Mouse (Mus musculus) intestine, embryonic 15.5 days (tissue): ENCODE data around the gene Pik3cg. TPM values are rescaled to one million over a fixed set of nuclear protein-coding genes. Genes with fewer than 3 reads are reported as not detected.
A peak's percentile ranks its signal among the peaks of the same experiment; 100 is the strongest.

Experiments
- ATAC-seq: fragments of 200-750 bp; cut with Nextera tagmentation; 2 replicates; pipeline ENCODE4 v1.8.0; 2017; ENCODE audit warnings: moderate TSS enrichment, moderate library complexity
- H3K27ac ChIP-seq: fragments of 300-500 bp; sonication (generic); 2 replicates; pipeline ENCODE4 v1.5.1; 2015; ENCODE audit warnings: mild to moderate bottlenecking, inconsistent platforms
- H3K27me3 ChIP-seq: fragments of 300-500 bp; sonication (generic); replicated peaks from 2 replicates; pipeline ENCODE4 v1.6.1; 2015; ENCODE audit warnings: inconsistent platforms
- H3K36me3 ChIP-seq: fragments of 300-500 bp; sonication (generic); 2 replicates; pipeline ENCODE4 v1.6.1; 2015; ENCODE audit warnings: inconsistent platforms
- H3K4me1 ChIP-seq: fragments of 300-500 bp; sonication (generic); replicated peaks from 2 replicates; pipeline ENCODE4 v1.6.1; 2015; ENCODE audit warnings: inconsistent platforms
- H3K4me2 ChIP-seq: fragments of 300-500 bp; sonication (generic); replicated peaks from 2 replicates; pipeline ENCODE4 v1.6.1; 2015; ENCODE audit warnings: mild to moderate bottlenecking, inconsistent platforms
- H3K4me3 ChIP-seq: fragments of 300-500 bp; sonication (generic); replicated peaks from 2 replicates; pipeline ENCODE4 v1.5.1; 2015; ENCODE audit warnings: inconsistent platforms
- H3K9ac ChIP-seq: fragments of 300-500 bp; sonication (generic); 2 replicates; pipeline ENCODE4 v1.6.1; 2015; ENCODE audit warnings: inconsistent platforms
- H3K9me3 ChIP-seq: fragments of 300-500 bp; sonication (generic); 2 replicates; pipeline ENCODE4 v1.6.1; 2016; ENCODE audit warnings: inconsistent platforms
- WGBS: fragments of 180-500 bp; shearing (Covaris S2); methylation state at CpG from one replicate; pipeline ENCODE4 v1.1.7; 2015; 5-methylcytosine and 5-hydroxymethylcytosine counted together
- polyA plus RNA-seq: library from polyadenylated mRNA; unstranded; fragments of >200 nt; fragmentation: Nextera tagmentation; extraction: Ambion mirVana; gene quantifications from 2 replicates; pipeline ENCODE4 v1.2.1, GENCODE M21; 2015

Pik3cg gene
- polyA plus RNA-seq, 1 experiment from 2014 or later = 2.3 TPM

GRCm38 (mm10) chr12:32169164-32169563, 39.3 kb downstream of the Pik3cg start:
- no peak for ATAC-seq
- H3K4me1 ChIP-seq = no peaks in the 10 kb centered on the region
- 22% methylated on average over 5 of the region's 5 CpGs for WGBS
- no peaks in the 10 kb centered on the region for H3K27me3 ChIP-seq
- H3K9me3 ChIP-seq = no peaks in the 10 kb centered on the region
- no peak overlapping the region for H3K9ac ChIP-seq
- no peaks in the 10 kb centered on the region for H3K36me3 ChIP-seq
- no peak overlapping the region for H3K27ac ChIP-seq
- H3K4me3 ChIP-seq = no peak overlapping the region
- H3K4me2 ChIP-seq = no peak overlapping the region

- Histone ChIP-seq H3K9me3 (no peaks in the 10 kb centered on the region), H3K4me2 (no peak overlapping the region), H3K36me3 (no peaks in the 10 kb centered on the region), H3K4me3 (no peak overlapping the region), H3K4me1 (no peaks in the 10 kb centered on the region), H3K27ac (no peak overlapping the region), H3K27me3 (no peaks in the 10 kb centered on the region), H3K9ac (no peak overlapping the region)
- 32% methylated on average over 3 of the region's 3 CpGs for WGBS
- ATAC-seq = no peak
Observed at GRCm38 (mm10) chr12:32168751-32169150, 39.7 kb downstream of the Pik3cg start.

- WGBS = 72% methylated on average over 2 of the region's 2 CpGs
- H3K27me3 ChIP-seq = no peaks in the 10 kb centered on the region
- H3K9me3 ChIP-seq = no peaks in the 10 kb centered on the region
- no peaks in the 10 kb centered on the region for H3K36me3 ChIP-seq
- ATAC-seq = no peak
- H3K4me2 ChIP-seq = no peak overlapping the region
- H3K4me1 ChIP-seq = no peaks in the 10 kb centered on the region
- no peak overlapping the region for H3K27ac ChIP-seq
- H3K4me3 ChIP-seq = no peak overlapping the region
- H3K9ac ChIP-seq = no peak overlapping the region
Observed at GRCm38 (mm10) chr12:32163706-32164105, 44.8 kb downstream of the Pik3cg start.

GRCm38 (mm10) chr12:32158757-32159156, 49.7 kb downstream of the Pik3cg start:
- Histone ChIP-seq H3K27ac (no peak overlapping the region), H3K4me1 (no peaks in the 10 kb centered on the region), H3K9me3 (no peaks in the 10 kb centered on the region), H3K4me2 (no peak overlapping the region), H3K36me3 (no peaks in the 10 kb centered on the region), H3K4me3 (no peak overlapping the region), H3K9ac (no peak overlapping the region), H3K27me3 (no peaks in the 10 kb centered on the region)
- 60% methylated on average over 5 of the region's 5 CpGs for WGBS
- no peak for ATAC-seq

GRCm38 (mm10) chr12:32146606-32147005, 61.9 kb downstream of the Pik3cg start:
- Histone ChIP-seq H3K4me3 (no peak overlapping the region), H3K36me3 (no peaks in the 10 kb centered on the region), H3K27ac (no peak overlapping the region), H3K9ac (no peak overlapping the region), H3K4me1 (no peaks in the 10 kb centered on the region), H3K27me3 (no peaks in the 10 kb centered on the region), H3K9me3 (no peaks in the 10 kb centered on the region), H3K4me2 (no peak overlapping the region)
- ATAC-seq = no peak
- WGBS = 90% methylated on average over 7 of the region's 7 CpGs

GRCm38 (mm10) chr12:32145651-32146050, 62.8 kb downstream of the Pik3cg start:
- Histone ChIP-seq H3K4me1 (no peaks in the 10 kb centered on the region), H3K4me2 (no peak overlapping the region), H3K9me3 (no peaks in the 10 kb centered on the region), H3K27me3 (no peaks in the 10 kb centered on the region), H3K27ac (no peak overlapping the region), H3K36me3 (no peaks in the 10 kb centered on the region), H3K9ac (no peak overlapping the region), H3K4me3 (no peak overlapping the region)
- no peak for ATAC-seq
- 78% methylated on average over 4 of the region's 4 CpGs for WGBS

DNA sequence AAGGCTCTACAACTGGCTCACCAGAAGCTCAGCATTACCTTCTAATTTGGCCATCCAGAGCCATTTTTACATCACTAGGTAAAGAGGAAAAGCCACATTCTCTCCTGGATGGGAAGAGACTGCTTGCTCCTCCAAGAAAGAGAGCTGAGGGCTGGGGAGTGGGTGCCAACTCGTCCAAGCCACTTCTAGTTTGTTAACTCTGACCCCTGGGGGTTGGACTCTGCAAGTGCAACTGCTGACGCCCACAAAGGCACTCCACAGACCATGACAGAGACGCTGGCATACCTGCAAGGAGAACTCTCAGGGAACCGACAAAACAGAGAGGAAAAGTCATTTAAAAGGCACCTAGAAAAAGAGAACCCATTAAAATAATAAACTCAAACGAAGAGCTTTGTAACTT, 63.9 kb downstream of the Pik3cg start:
- Histone ChIP-seq H3K9me3 (no peaks in the 10 kb centered on the region), H3K27me3 (no peaks in the 10 kb centered on the region), H3K4me3 (no peak overlapping the region), H3K36me3 (no peaks in the 10 kb centered on the region), H3K4me2 (no peak overlapping the region), H3K4me1 (no peaks in the 10 kb centered on the region), H3K9ac (no peak overlapping the region), H3K27ac (no peak overlapping the region)
- 0 out of 2 replicates have a peak, but pooled peaks have one; percentile 75 for ATAC-seq
- WGBS = 5% methylated on average over 5 of the region's 5 CpGs

- Histone ChIP-seq H3K4me3 (no peak overlapping the region), H3K27me3 (no peaks in the 10 kb centered on the region), H3K4me2 (no peak overlapping the region), H3K9me3 (no peaks in the 10 kb centered on the region), H3K4me1 (no peaks in the 10 kb centered on the region), H3K27ac (no peak overlapping the region), H3K9ac (no peak overlapping the region), H3K36me3 (no peaks in the 10 kb centered on the region)
- no peak for ATAC-seq
- WGBS = 87% methylated on average over 5 of the region's 5 CpGs
Observed at GRCm38 (mm10) chr12:32143782-32144181, 64.7 kb downstream of the Pik3cg start.

- Histone ChIP-seq H3K27ac (no peak overlapping the region), H3K4me2 (no peak overlapping the region), H3K9me3 (no peaks in the 10 kb centered on the region), H3K4me1 (peaks cover 4% of the 10 kb centered on the region), H3K27me3 (no peaks in the 10 kb centered on the region), H3K9ac (no peak overlapping the region), H3K36me3 (no peaks in the 10 kb centered on the region), H3K4me3 (no peak overlapping the region)
- WGBS = 64% methylated on average over 4 of the region's 4 CpGs
- ATAC-seq = peak; percentile 76; the same call in 1 of the 2 replicates
Observed at GRCm38 (mm10) chr12:32143151-32143550, 65.3 kb downstream of the Pik3cg start.

DNA sequence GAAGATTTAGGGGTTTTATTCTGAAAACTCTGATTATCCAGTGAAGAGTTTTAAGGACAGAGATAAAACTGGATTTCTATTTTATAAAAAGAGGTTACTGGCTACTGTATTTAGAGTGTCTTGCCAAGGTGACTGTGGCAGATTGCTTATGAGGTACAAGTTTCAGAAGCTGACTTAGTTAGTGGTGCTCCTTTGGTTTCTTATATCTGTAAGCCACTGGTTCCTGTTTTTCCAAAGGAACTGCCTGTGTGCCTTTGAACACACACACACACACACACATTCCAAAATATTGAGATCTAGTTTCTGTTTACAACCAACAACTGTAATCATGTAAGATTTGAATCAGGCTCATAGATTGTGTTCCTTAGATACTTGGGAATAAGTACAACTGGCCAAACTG, 66.7 kb downstream of the Pik3cg start:
- Histone ChIP-seq H3K36me3 (no peaks in the 10 kb centered on the region), H3K9ac (no peak overlapping the region), H3K4me3 (no peak overlapping the region), H3K4me1 (peaks cover 5% of the 10 kb centered on the region), H3K4me2 (no peak overlapping the region), H3K27me3 (no peaks in the 10 kb centered on the region), H3K9me3 (no peaks in the 10 kb centered on the region), H3K27ac (no peak overlapping the region)
- no peak for ATAC-seq

GRCm38 (mm10) chr12:32138831-32139230, 69.6 kb downstream of the Pik3cg start:
- peaks cover 5% of the 10 kb centered on the region for H3K4me1 ChIP-seq
- H3K36me3 ChIP-seq = no peaks in the 10 kb centered on the region
- peak; percentile 72 for ATAC-seq
- 0 out of 2 replicates have a peak overlapping the region, but pooled peaks have one; percentile 55 for H3K27ac ChIP-seq
- H3K4me3 ChIP-seq = no peak overlapping the region
- WGBS = 55% methylated on average over 5 of the region's 5 CpGs
- no peak overlapping the region for H3K4me2 ChIP-seq
- H3K27me3 ChIP-seq = no peaks in the 10 kb centered on the region
- no peak overlapping the region for H3K9ac ChIP-seq
- no peaks in the 10 kb centered on the region for H3K9me3 ChIP-seq

GRCm38 (mm10) chr12:32138362-32138761, 70.1 kb downstream of the Pik3cg start:
- no peak overlapping the region for H3K4me2 ChIP-seq
- no peaks in the 10 kb centered on the region for H3K9me3 ChIP-seq
- H3K9ac ChIP-seq = no peak overlapping the region
- peak overlapping the region; percentile 42; the same call in 1 of the 2 replicates for H3K27ac ChIP-seq
- WGBS = 43% methylated on average over 9 of the region's 9 CpGs
- H3K27me3 ChIP-seq = no peaks in the 10 kb centered on the region
- no peak overlapping the region for H3K4me3 ChIP-seq
- peaks cover 5% of the 10 kb centered on the region for H3K4me1 ChIP-seq
- H3K36me3 ChIP-seq = no peaks in the 10 kb centered on the region
- ATAC-seq = peak; percentile 29; the same call in 1 of the 2 replicates

DNA sequence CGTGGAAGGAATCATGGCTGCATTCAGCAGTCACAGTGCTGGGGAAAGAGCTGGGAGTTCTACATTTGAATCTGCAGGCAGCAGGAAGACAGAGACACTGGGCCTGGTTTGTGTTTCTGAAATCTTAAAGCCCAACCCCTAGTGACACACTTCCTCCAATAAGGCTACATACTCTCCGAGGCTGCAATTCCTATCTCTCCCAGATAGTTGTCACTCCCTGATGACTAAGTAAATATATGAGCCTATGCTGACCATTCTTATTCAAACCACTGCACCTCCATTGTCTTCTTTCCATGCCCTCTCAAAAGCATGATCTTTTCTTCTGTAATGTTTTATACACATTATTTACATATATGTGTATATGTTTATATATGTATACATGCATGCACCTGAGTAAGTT, 70.9 kb downstream of the Pik3cg start:
- H3K9ac ChIP-seq = no peak overlapping the region
- no peaks in the 10 kb centered on the region for H3K9me3 ChIP-seq
- H3K27ac ChIP-seq = no peak overlapping the region
- H3K4me1 ChIP-seq = peaks cover 5% of the 10 kb centered on the region
- no peak for ATAC-seq
- no peak overlapping the region for H3K4me3 ChIP-seq
- H3K27me3 ChIP-seq = no peaks in the 10 kb centered on the region
- H3K4me2 ChIP-seq = no peak overlapping the region
- no peaks in the 10 kb centered on the region for H3K36me3 ChIP-seq
- WGBS = 61% methylated on average over 2 of the region's 2 CpGs
